Mouse (Mus musculus): Measurements from ENCODE around the gene Tmc4.

Tmc4 gene

DNA sequence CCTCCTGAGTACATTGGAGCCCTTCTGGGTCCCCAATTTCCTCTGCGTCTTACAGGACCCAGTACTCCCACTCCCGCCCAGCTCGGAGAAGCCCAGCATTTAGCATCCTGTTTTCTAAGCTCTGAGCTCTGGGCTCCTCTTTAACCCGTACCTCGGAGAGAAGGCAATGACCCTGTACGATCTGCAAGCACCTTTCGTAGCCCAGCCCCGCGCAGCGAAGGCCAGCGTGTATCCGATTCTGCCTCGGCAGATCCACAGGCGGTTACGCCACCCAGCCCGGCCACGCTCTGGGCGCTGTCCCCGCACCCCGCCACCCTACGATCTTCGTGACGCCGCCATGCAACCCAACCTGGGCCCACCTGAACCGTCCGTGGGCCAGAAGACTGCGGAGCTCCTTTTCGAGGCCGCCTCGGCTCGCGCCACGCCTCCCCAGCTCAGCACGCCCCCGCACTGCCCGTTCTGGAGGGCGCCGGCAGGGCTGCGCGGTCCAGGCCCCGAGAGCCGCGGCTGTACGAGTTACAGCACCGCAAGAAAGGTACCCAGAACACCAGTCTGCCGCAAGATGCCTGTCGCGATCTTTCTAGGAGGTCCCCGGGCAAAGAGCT is 15.1 kb upstream of the Tmc4 start, which contains the start of gene Tsen34:
Gene Tsen34, plus strand, starts transcription at position 482 of the 605 bp plus-strand sequence.
- no peak for DNase-seq

GRCm38 (mm10) chr7:3691919-3692318 is 14.6 kb upstream of the Tmc4 start:
- DNase-seq, result no peak

DNA sequence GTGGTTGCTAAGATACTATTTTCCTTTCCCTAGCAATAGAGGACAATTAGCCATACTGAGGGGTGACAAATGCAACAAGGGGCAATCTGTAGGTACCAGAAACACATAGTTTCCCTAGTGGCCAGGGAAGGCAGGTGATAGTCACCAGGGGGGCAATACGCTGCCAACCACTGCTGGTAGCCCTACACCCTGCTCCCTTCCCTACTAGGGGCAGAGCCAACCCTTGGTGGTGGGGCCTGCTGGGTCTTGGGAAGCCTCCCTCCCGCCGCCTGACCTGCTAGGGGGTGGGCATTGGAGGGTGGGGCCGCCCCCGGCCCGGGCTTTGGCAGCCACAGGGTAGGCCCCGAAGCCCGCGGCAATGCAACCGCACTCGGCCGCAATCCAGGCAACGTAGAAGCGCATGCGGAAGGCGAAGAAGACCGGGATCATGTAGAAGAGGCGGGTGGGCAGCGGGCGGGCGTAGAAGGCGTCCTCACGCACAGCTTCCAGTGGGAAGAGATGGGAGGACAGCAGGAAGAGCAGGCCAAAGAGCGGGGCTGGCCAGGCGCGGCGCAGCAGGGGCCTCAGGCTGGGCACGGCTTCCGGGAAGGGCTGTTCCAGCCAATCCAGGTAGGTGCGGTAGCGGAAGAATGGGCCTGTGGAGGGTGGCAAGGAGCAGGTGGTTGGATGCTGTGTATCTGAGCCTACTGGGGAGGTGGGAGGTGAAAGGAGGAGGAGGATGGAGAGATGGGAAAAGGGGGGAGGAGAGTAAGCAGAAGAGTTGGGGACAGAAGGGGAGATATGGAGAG is 8.2 kb upstream of the Tmc4 start:
- DNase-seq, result no peak

DNA sequence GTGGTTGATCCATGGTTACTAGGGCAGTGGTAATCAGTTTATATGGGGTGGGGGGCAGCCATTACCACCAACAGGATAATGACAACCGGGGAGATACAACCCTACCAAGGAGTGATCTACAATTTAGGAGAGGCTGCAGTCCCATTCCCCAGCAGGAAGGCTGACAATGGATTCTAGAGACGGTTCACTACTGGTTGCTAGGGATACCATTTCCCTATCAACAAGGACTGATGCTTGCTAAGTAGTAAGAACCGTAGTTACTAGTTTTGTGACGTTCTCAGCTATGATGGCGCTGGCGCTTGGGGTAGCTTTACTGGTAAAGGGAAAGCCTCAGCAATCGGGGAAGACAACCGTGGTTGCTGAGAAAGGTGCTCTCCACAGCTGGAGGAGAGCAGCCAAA is 7.3 kb upstream of the Tmc4 start:
- DNase-seq, result no peak

- no peak for DNase-seq
Observed at GRCm38 (mm10) chr7:3683908-3684550, 6.7 kb upstream of the Tmc4 start.

DNA sequence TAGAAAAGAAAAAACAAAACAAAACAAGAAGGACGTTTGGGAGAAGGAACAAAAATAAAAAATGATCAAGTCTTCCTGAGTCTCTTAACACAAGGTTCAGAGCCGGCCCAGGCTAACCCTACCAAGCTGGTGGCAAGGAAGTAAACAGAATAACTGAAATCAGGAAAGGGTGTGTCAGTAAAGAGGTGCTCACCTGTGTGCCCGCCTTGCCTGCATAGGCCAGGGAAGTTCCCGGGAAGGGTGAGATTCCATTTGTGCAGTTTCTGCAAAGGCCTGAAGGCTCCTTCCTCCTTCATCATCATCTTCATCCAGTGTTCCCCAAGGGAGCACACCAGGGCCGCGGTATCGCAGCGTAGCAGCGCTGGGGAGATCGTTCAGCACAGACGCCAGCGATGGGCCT is 982 bp downstream of the Tmc4 start:
- DNase-seq, result no peak

- DNase-seq, result no peak
Observed at GRCm38 (mm10) chr7:3675228-3675548, 2.2 kb downstream of the Tmc4 start.

GRCm38 (mm10) chr7:3674507-3675227 is 2.7 kb downstream of the Tmc4 start:
- peak; percentile 85 for DNase-seq

- DNase-seq, result peak; percentile 17
Observed at GRCm38 (mm10) chr7:3666921-3667391, 10.4 kb downstream of the Tmc4 start.

DNA sequence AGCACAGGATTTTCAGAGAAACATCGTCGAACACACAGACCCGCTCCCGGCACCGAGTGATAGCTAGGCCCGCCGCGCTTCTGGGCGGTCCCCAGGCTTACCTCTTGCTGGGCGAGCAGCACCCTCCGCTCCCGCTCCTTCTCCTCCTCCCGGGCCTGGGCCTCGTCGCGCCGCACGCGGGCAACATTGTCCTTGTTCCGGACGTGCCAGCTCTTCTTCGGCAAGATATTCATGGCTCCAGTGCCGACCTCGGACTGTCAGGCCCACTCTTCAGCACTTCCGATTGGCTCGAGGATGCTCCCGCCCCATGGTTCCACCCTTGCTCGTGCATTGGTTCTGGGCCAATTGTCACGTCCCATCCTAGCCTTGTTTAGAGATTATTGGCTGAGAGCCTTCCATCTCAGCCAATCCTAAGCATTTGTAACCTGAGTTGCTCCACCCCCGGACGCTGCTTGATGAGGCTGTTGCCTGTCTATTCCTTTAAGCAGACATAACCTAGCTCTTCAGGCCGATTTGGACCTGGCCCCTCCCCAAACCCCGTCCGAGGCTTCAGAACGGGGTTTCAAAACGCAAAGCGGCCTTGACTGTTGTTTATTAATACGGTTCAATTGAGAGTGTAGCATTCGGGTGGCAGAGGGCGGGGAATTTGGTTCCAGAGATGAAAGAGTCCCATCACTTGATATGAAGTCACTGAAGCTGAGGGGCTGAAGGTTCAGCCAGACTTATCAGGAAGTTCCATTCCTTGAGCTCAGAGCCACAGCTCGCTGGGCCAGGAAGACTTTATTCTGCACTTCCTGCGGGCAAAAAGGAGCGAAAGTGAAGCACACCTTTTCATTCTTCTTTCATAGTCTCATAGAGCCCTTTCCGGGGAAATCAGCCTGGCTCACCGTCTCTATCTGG is 11.9 kb downstream of the Tmc4 start, which contains the start of gene Leng1:
Gene Leng1, minus strand, starts transcription at position 626 of the 900 bp plus-strand sequence.
- peak; percentile 98 for DNase-seq

GRCm38 (mm10) chr7:3664524-3665214 is 12.7 kb downstream of the Tmc4 start:
- DNase-seq, result peak; percentile 63

DNA sequence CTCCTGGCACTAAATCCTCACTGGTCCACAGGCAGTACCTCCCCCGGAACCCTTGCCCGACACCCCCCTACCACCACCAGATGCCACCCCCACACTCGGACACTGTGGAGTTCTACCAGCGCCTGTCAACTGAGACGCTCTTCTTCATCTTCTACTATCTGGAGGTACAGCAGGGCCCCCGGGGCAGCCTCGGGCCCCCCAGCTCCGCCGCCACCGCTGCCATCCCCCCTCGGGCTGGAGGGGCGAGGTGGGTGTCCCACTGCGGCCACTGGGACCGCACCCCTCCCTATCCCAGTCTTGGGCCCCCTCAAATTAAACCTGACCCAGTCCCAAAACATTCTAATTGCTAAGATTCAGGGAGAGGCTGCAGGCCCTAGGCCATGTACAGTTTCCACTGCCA is 18.8 kb downstream of the Tmc4 start:
- DNase-seq, result no peak

GRCm38 (mm10) chr7:3656966-3657365 is 20.4 kb downstream of the Tmc4 start:
- no peak for DNase-seq

DNA sequence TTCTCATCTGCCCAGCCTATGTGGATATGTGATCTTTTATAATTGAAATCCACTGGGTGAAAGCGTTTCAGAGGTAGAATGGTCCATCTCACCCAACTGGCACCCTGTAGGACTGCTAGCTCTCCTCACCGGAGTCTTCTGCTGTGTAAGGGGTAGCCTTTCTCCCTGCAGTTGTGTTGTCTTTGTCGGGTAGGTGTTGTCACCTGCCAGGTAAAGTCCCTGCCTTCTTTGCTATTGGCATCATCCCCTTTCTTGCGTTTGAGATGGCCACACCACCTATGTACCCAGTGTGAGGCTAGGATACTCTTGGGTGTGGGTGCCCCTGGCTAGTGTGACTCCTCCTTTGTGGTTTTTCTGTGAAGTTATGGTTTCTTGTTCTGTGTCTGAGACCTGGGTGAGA is 30.7 kb downstream of the Tmc4 start:
- no peak for DNase-seq

- DNase-seq, result no peak
Observed at GRCm38 (mm10) chr7:3646188-3646587, 31.2 kb downstream of the Tmc4 start.

DNA sequence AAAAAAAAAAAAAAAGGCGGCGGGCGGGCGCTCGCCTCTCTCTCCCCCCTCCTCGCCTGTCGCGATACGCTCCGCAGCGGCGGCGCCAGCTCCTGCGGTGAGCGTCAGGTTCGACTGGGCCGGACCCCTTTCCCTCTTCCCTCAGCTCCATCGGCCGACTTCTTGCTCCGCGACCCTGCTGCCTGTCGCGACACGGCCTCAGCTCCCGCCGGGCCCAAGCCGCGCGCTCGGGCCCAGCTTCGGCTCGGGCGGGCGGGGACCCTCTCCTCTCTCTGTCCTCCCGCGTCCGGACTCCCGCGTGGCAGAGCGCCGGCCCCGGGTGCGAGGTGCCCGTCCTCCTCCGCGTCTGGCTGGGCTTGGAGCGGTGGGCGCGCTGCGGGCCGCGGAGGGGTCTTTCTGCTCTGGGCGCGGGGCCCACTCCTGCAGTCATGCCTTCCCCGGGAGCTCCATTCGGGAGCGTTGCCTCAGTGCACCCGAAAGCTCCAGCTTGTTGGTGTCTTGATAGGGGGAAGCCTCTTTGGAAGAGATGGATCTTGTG is 31.8 kb downstream of the Tmc4 start:
- DNase-seq, result no peak

DNA sequence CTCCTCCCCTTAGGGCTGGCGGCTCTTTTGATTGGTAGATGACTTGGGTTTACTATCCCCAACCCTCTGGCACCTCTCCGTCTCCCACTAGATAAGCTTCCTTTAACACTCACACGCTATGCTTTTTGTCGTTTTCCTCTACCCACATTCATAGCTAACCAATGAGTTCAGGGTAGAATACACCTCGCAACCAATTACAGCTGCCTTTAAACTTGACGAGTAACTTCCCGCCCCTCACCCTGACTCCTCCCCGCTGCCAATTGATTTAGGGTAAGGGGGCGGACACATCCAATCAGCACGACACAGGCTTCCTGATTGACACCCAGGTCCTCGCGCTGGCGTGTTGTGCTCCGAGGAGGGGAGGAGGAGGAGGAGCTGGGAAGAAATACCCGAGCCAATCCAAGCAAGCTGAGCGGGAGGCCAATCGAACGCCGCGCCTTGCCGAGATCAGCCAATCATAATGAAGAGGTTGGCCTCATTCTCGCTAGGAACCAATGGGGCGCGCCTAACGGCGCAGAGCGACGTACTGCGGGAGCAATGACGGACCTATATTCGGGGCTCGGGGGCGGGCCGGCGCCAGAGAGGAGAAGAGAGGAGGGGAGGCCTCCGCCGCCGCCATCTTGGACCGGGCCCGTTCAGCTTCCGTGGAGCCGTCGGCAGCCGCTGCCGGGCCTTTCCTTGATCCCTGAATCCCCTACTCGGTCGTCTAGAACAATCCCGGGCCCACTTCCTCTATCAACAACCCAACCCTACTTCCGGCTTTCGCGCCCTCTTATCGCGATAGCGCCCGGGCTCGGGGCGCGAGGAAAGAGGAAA is 32.5 kb downstream of the Tmc4 start, which contains the start of gene Cnot3:
Gene Cnot3, plus strand, starts transcription at position 597 of the 816 bp plus-strand sequence.
- DNase-seq, result peak; percentile 99

DNA sequence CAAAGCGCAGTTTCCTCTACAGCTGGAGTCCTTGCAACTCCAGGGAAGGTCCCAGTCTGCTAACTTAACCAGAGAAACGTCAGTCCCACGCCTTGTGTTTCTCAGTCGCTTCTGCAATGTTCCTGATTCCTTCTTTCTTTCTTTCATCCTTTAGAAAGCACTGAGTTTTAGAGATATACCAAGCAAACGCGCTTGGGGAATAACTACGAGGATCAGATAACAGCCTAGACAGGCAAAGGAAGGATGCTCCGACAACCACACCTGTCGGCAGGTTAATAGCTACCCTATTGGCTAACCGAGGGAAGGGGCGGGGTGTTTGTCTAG is 33.0 kb downstream of the Tmc4 start:
- no peak for DNase-seq

DNA sequence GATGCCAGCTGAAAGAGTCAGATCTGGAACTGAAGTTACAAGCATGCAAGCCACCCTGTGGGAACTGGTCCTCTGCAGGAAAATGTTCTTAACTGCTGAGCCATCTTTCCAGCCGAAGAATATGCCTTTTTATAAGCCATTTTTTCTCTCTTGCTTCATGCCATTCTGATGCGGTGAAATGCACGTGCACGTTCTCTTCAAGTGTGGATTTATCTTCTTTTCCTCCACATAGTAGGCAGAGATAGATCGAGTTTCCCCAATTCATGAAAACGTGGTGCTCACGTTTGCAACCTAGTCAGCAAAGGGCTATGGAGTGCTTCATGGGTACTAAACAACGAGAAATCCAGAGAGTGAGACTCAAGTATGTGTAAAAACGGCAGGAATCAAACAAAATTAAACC is 33.5 kb downstream of the Tmc4 start:
- no peak for DNase-seq

- DNase-seq, result no peak
Observed at GRCm38 (mm10) chr7:3643412-3643811, 33.9 kb downstream of the Tmc4 start.

DNA sequence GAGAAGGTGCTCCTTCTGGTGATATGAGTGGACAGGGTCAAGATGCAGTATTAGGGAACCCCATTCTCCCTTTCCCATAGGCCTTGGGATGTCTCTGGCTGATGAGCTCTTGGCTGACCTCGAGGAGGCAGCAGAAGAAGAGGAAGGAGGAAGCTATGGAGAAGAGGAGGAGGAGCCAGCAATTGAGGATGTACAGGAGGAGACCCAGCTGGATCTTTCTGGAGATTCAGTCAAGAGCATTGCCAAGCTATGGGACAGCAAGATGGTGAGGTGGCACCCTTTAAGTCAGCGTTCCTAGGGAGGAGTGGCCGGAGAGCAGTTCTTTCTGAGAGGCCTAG is 46.9 kb downstream of the Tmc4 start:
- DNase-seq, result no peak

All from kidney, postnatal 14 days (tissue).